Mouse (Mus musculus) heart, embryonic 10.5 days (tissue): ENCODE results near the gene Brd3. TPM values are rescaled to one million over a fixed set of nuclear protein-coding genes. Genes with fewer than 3 reads are reported as not detected.

Source experiments
- DNase-seq: peaks from one replicate; pipeline ENCODE4 v3.0.0-alpha.2; 2017; ENCODE audit warnings: low spot score
- H3K27ac ChIP-seq: fragments of 300-500 bp; sonication (generic); 2 replicates; pipeline ENCODE4 v1.5.1; 2016; ENCODE audit warnings: mild to moderate bottlenecking
- H3K27me3 ChIP-seq: fragments of 300-500 bp; sonication (generic); 2 replicates; pipeline ENCODE4 v1.6.1; 2016; ENCODE audit warnings: mild to moderate bottlenecking; ENCODE audit not compliant: poor library complexity, insufficient read depth, severe bottlenecking
- H3K36me3 ChIP-seq: fragments of 300-500 bp; sonication (generic); 2 replicates; pipeline ENCODE4 v1.6.1; 2016; ENCODE audit warnings: mild to moderate bottlenecking, moderate library complexity
- H3K4me1 ChIP-seq: fragments of 300-500 bp; sonication (generic); 2 replicates; pipeline ENCODE4 v1.6.1; 2016; ENCODE audit warnings: mild to moderate bottlenecking
- H3K4me3 ChIP-seq: fragments of 300-500 bp; sonication (generic); 2 replicates; pipeline ENCODE4 v1.5.1; 2016; ENCODE audit warnings: mild to moderate bottlenecking, moderate library complexity
- H3K9me3 ChIP-seq: fragments of 300-500 bp; sonication (generic); 2 replicates; pipeline ENCODE4 v1.6.1; 2016; ENCODE audit warnings: mild to moderate bottlenecking, moderate library complexity
- WGBS: fragments of 180-500 bp; shearing (Covaris S2); methylation state at CpG from one replicate; pipeline ENCODE4 v1.1.7; 2016; 5-methylcytosine and 5-hydroxymethylcytosine counted together
- polyA plus RNA-seq: library from polyadenylated mRNA; unstranded; fragments of >200 nt; fragmentation: Nextera tagmentation; extraction: Ambion mirVana; gene quantifications from 2 replicates; pipeline ENCODE4 v1.2.1, GENCODE M21; 2016

Gene Brd3
- polyA plus RNA-seq, 1 experiment from 2014 or later: 135 TPM

DNA sequence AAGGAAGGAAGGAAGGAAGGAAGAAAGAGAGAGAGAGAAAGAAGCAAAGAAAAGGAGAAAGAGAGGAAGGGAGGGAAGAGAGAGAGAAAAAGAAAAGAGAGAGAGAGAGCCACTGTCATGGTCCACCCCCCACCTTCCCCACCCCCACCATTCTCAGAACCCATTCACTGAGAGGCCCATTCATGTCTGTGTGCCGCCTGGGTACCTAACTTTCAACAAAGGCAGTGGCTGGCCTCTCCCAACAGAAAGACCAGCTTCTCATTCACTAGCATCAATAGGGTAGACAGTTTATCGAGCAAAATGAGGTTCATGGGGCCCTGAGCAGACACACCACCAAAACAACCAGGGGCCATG is 93.9 kb downstream of the Brd3 start:
- Histone ChIP-seq H3K9me3 (no peaks in the 10 kb centered on the region), H3K4me1 (peaks cover 88% of the 10 kb centered on the region), H3K4me3 (no peak overlapping the region), H3K27me3 (no peaks in the 10 kb centered on the region), H3K36me3 (no peaks in the 10 kb centered on the region), H3K27ac (no peak overlapping the region)
- no peak for DNase-seq
- 61% methylated on average over 2 of the region's 2 CpGs for WGBS

DNA sequence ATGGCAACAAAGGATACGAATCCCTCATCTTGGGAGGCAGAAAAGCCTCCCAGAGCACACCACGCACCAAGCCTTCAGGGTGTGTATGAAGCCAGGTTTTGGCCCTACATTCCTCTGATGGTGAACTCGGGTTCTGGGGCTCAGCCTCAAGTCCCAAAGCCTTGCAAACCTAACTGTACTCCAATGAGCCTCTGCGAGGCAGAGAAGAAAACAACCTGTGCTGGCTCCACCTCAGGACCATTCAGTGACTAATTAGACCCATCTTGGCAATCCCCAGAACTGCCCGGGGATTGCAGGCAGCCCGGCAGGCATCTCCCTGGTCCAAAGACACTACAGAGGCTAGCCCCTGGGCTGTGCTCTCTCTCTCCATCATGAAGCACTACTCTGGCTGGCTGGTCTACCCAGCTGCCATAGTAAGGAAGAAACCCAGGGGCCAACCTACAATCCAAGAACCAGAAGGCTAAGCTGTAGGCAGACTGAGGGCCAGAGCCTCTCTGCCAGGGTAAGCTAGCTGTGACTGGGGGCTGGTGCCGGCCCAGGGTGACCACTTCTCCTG is 95.1 kb downstream of the Brd3 start:
- DNase-seq: no peak
- Histone ChIP-seq H3K36me3 (no peaks in the 10 kb centered on the region), H3K9me3 (no peaks in the 10 kb centered on the region), H3K27ac (peak overlapping the region; percentile 82), H3K27me3 (no peaks in the 10 kb centered on the region), H3K4me3 (no peak overlapping the region), H3K4me1 (peaks cover 88% of the 10 kb centered on the region)
- WGBS: 31% methylated on average over 7 of the region's 7 CpGs

DNA sequence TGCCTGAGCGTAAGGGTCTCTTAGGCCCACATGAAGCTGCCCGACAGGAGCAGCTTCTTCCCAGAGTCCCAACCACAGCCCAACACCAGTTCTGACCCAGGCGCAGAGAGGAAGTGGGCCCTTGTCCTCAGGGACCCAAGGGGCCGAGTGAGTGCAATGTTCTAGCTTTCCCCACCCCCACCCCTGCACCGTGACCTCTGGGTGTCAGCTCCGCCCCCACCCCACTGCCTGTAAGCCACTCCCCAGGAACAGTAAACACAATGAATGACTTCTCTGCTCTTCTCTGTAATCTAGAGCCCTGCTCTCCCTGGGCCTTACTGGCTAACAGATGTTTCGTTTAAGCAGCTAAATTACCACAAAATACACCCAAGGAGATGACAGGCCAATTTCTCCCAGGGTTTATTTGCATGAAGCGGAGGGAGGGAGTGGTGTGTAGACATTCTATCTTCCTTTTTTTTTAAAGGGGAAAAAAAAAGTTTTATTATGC is 95.7 kb downstream of the Brd3 start:
- Histone ChIP-seq H3K4me1 (peaks cover 88% of the 10 kb centered on the region), H3K4me3 (peak overlapping the region; percentile 30), H3K9me3 (no peaks in the 10 kb centered on the region), H3K27ac (peak overlapping the region; percentile 82), H3K36me3 (no peaks in the 10 kb centered on the region), H3K27me3 (no peaks in the 10 kb centered on the region)
- DNase-seq: no peak
- 16% methylated on average over 8 of the region's 8 CpGs for WGBS

DNA sequence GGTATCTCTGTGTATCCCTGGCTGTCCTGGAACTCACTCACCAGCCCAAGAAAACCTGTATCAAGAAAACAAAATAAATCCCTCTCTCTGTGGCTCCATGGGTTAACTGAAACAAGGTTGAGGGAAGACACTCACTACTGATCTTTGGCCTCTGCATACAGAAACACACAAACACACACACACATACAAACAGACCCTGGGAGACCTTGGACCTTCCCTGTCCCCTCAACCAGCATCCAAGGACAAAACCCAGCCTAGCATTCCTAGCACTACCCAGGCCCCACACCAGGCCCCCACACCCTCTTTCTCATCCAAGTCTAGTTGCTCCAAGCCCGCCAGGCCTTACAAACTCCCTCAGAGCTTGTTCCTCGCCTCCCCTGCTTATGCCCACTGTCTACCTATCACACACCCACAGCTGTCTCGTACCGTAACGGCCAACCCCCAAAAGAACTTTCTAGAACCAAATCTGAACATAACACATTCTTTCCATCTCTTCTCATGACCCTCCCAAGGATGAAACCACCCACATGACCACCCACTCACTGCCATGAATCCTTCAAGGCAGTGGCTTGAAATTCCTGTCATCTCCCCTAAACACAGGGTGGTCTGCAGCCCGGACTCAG is 96.8 kb downstream of the Brd3 start:
- no peaks in the 10 kb centered on the region for H3K9me3 ChIP-seq
- WGBS: 79% methylated on average over 6 of the region's 6 CpGs
- H3K27me3 ChIP-seq: no peaks in the 10 kb centered on the region
- H3K36me3 ChIP-seq: no peaks in the 10 kb centered on the region
- DNase-seq: no peak
- H3K4me1 ChIP-seq: peaks cover 83% of the 10 kb centered on the region
- peak overlapping the region; percentile 82 for H3K27ac ChIP-seq
- H3K4me3 ChIP-seq: no peak overlapping the region

DNA sequence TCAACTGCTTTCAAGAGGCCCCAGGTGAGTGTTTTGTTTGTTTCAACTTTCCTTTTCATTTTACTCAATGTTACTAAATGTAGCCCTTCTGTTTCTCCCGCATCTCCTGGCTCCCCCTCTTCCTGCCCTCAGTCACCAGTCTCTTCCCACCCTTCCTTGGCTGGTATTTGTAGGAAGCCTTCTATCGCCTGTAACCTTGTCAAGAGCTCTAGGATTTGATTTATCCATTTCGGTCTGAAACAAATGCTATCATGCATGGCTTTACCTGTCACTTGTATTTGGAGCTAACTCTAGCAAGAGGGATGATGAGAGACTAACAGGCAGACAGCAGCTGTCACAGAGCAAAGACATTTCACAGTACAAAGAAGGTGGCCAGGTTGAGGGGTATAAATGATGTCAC is 99.3 kb downstream of the Brd3 start:
- WGBS: 62% methylated on average over 3 of the region's 3 CpGs

DNA sequence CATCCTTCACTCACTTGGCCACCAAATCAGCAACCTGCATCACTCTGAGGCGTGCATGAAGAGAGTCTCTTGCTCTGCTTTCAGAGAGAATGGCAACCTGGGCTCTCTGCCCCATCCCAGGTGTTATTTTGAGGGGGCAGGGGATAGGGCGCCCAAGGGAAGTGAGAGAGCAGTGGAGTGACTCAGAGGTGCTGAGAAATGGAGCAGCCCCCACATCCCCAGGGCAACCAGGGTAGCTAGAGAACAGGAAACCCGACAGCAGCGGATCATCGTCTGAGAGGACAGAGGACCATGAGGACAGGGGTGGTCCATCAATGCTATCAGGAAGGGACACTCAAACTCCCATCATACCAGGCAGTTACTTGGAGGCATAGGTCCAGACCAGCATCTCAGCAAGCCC is 100.5 kb downstream of the Brd3 start:
- no peak for DNase-seq
- WGBS: 79% methylated on average over 5 of the region's 5 CpGs

More for the DNA sequence above, 99.3 kb downstream of the Brd3 start:
- H3K4me1 ChIP-seq: peaks cover 83% of the 10 kb centered on the region
- H3K4me3 ChIP-seq: no peak overlapping the region
- DNase-seq: no peak
- H3K36me3 ChIP-seq: no peaks in the 10 kb centered on the region
- H3K27ac ChIP-seq: no peak overlapping the region
- no peaks in the 10 kb centered on the region for H3K9me3 ChIP-seq
- H3K27me3 ChIP-seq: no peaks in the 10 kb centered on the region

DNA sequence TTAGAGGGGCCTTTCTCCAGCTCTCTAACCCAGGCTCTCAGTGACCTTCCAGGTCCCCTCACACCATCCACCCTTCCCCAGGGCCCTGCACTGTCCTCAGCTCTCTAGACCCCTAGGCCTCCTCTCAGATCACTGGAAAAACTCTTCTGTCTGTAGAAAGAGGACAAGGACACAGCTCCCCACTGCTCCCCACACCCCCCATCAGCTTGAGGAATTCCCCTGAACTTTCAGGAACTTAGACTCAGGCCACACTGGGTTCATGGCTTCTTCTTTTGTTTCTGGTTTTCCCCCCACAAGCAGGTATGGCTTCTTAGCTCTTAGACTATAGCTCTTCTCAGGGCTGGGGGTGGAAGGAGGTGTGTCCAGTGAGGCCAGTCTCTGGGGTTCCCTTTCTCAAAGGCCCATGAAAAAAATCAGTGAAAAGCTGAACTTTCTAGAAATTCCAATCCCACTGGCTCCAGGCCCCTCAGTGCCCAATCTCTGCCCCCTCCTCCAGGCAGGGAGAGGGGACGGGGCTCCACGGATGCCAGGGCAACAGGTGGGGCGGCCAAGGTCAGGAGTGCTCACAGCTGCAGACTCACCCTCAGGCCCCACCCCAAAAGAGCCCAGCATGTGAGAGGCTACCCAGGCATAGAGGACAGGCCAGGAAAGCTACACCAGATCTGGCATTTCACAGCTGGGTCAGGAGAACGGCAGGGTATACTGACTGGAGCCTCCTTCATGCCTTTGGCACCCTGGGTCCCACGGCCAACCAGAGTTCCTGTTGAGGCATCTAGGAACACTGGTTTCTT is 102.2 kb downstream of the Brd3 start:
- Histone ChIP-seq H3K4me1 (peaks cover 57% of the 10 kb centered on the region), H3K27me3 (no peaks in the 10 kb centered on the region), H3K27ac (peak overlapping the region; percentile 36), H3K9me3 (no peaks in the 10 kb centered on the region), H3K36me3 (0 out of 2 replicates have a peak, but pooled peaks cover 4% of the 10 kb centered on the region), H3K4me3 (no peak overlapping the region)
- no peak for DNase-seq
- 66% methylated on average over 5 of the region's 5 CpGs for WGBS

More for the DNA sequence above, 100.5 kb downstream of the Brd3 start:
- Histone ChIP-seq H3K4me3 (no peak overlapping the region), H3K27ac (no peak overlapping the region), H3K9me3 (no peaks in the 10 kb centered on the region), H3K4me1 (peaks cover 72% of the 10 kb centered on the region), H3K27me3 (no peaks in the 10 kb centered on the region), H3K36me3 (no peaks in the 10 kb centered on the region)

DNA sequence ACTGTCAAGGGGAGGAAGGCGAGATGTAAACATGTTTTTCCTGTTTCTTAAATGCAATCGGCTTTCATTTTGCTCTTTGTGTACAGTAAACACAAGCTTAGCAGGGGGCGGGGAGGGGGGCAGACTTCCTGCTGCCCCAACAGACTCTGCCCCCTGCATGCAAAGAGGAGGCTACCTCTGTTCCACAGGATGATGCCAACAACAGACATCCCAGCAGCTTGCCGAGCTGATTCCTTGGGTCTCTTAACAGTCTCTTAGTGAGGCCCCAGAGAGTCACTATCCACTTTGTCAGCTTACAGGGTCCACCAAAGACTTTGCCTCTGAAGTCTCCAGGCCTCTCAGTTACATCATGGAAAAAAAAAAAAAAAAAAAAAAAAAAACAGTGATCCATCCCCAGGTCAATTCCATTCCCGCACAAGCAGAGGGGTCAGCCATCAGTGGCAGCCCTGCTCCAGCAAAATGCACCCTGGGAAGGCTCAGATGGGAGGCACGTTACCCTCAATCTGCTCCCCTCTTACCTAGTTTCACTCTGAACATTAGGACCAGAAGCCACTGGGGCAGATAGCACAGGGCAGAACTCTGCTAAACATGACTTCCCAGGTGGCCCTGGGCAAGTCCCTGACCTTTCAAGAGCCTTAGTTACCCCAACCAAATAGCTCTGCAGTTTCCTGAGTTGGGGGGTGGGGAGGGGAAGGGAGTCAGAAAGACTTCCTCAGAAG is 102.9 kb downstream of the Brd3 start:
- no peak for DNase-seq
- Histone ChIP-seq H3K4me3 (no peak overlapping the region), H3K4me1 (peaks cover 54% of the 10 kb centered on the region), H3K36me3 (peaks cover 9% of the 10 kb centered on the region; the same call in 1 of the 2 replicates), H3K9me3 (no peaks in the 10 kb centered on the region), H3K27me3 (no peaks in the 10 kb centered on the region), H3K27ac (peak overlapping the region; percentile 36)
- 51% methylated on average over 6 of the region's 6 CpGs for WGBS

DNA sequence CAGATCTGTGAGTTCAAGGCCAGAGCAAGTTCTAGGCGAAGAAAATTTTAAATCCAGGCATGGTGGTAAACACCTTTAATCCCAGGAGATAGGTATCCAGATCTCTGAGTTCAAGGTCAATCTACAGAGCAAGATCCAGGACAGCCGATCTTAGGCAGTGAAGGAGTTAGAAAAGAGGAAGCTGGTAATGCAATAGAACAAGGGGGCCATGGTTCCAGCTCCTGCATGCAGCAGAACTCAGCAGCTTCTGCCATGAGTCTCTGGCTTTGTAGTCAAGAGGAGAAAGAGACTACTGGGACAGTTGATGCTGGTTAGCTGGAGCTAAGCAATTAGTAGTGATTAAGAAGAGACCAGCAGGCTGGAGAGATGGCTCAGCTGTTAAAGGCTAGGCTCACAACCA is 105.9 kb downstream of the Brd3 start:
- peaks cover 16% of the 10 kb centered on the region for H3K36me3 ChIP-seq
- H3K27ac ChIP-seq: no peak overlapping the region
- WGBS: 90% methylated on average over 2 of the region's 2 CpGs
- H3K9me3 ChIP-seq: no peaks in the 10 kb centered on the region
- no peak overlapping the region for H3K4me3 ChIP-seq
- no peaks in the 10 kb centered on the region for H3K27me3 ChIP-seq
- H3K4me1 ChIP-seq: peaks cover 38% of the 10 kb centered on the region
- DNase-seq: no peak

DNA sequence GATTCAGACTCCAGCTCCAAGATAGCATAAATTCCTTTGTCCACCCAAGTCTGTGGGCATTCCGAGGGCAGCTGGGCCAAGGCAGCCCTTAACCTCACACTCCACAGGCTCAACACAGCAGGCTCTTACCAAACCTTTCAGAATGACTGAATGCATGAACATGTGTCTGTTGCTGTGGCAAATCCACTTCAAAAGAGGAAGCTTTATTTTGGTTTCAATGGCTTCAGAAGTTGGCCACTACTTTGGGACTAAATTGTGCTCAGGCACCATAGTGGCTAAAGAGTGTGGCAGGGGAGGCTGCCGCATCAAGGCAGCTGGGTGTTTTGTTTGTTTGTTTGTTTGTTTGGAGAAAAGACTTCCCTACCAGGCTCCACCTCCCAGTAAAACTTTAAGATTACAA is 107.4 kb downstream of the Brd3 start:
- WGBS: 91% methylated on average over 2 of the region's 2 CpGs
- Histone ChIP-seq H3K27ac (no peak overlapping the region), H3K27me3 (no peaks in the 10 kb centered on the region), H3K4me1 (peaks cover 42% of the 10 kb centered on the region), H3K9me3 (no peaks in the 10 kb centered on the region), H3K4me3 (no peak overlapping the region), H3K36me3 (peaks cover 16% of the 10 kb centered on the region)
- DNase-seq: no peak

DNA sequence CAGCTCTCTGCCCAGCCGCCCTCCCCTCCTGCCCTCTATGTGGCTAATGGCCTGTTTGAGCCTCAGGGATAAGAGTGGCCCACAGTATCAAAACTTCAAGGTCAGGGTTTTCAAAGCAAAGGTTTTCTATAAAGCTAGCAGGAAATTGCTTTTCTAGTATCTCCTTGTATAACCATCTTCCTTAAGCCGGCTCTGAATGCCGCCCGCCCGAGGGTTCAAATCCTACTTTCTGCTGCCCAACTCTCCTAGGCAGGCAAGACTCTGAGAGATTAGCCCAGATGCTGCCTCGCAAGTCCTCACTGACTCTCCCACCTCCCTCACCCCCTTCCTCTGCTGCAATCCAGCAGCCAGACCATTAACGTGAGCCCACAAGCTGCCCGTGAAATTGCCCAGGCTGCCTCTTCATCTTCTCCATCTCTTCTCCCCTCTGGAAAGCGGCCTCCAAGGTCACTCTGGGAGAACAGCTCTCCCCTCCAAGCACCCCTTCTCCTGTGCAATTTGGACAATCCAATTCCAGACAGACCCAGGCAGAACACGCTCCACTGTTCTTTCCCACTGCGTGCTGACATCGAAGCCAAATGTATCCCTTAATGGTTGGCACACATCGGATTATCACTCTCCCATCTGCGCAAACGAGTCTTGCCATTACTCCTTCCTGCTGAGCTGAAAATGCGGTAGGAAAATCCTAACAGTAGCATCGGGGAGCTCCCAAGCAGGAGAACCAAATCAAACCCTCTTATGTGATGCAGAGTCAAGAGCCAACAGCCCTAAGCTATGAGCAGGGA is 110.6 kb downstream of the Brd3 start:
- H3K4me1 ChIP-seq: peaks cover 56% of the 10 kb centered on the region
- 57% methylated on average over 17 of the region's 17 CpGs for WGBS

More for the DNA sequence above, 110.6 kb downstream of the Brd3 start:
- H3K27ac ChIP-seq: peak overlapping the region; percentile 43; the same call in 1 of the 2 replicates
- no peaks in the 10 kb centered on the region for H3K9me3 ChIP-seq
- no peaks in the 10 kb centered on the region for H3K27me3 ChIP-seq
- H3K4me3 ChIP-seq: no peak overlapping the region
- H3K36me3 ChIP-seq: peaks cover 16% of the 10 kb centered on the region
- DNase-seq: no peak
